Mouse (Mus musculus): ENCODE data around the gene Xylt1. TPM values are rescaled to one million over a fixed set of nuclear protein-coding genes. Genes with fewer than 3 reads are reported as not detected.

The Xylt1 gene
- polyA plus RNA-seq, 1 experiment = not detected

GRCm38 (mm10) chr7:117478937-117479336, 98.2 kb downstream of the Xylt1 start:
- no peak for TF ChIP-seq GATA1 (IDR thresholded peaks at IDR 0.05; ENCODE audit: low read length)

- TF ChIP-seq GATA1 (IDR thresholded peaks at IDR 0.05; ENCODE audit: low read length) = no peak
These were observed 100.1 kb downstream of the Xylt1 start for GRCm38 (mm10) chr7:117480831-117481230.

GRCm38 (mm10) chr7:117481404-117481803, 100.6 kb downstream of the Xylt1 start:
- no peak for TF ChIP-seq GATA1 (IDR thresholded peaks at IDR 0.05; ENCODE audit: low read length)

- TF ChIP-seq GATA1 (IDR thresholded peaks at IDR 0.05; ENCODE audit: low read length) = no peak
These were observed 101.9 kb downstream of the Xylt1 start for GRCm38 (mm10) chr7:117482701-117483100.

- TF ChIP-seq GATA1 (IDR thresholded peaks at IDR 0.05; ENCODE audit: low read length) = no peak
These were observed 103.8 kb downstream of the Xylt1 start for GRCm38 (mm10) chr7:117484589-117484988.

GRCm38 (mm10) chr7:117484989-117485536, 104.3 kb downstream of the Xylt1 start:
- no peak for TF ChIP-seq GATA1 (IDR thresholded peaks at IDR 0.05; ENCODE audit: low read length)

GRCm38 (mm10) chr7:117486425-117487172, 105.8 kb downstream of the Xylt1 start:
- no peak for TF ChIP-seq GATA1 (IDR thresholded peaks at IDR 0.05; ENCODE audit: low read length)

GRCm38 (mm10) chr7:117487173-117487490, 106.4 kb downstream of the Xylt1 start:
- TF ChIP-seq GATA1 (IDR thresholded peaks at IDR 0.05; ENCODE audit: low read length) = no peak

- TF ChIP-seq GATA1 (IDR thresholded peaks at IDR 0.05; ENCODE audit: low read length) = no peak
These were observed 109.2 kb downstream of the Xylt1 start for GRCm38 (mm10) chr7:117489973-117490372.

GRCm38 (mm10) chr7:117490500-117491205, 109.9 kb downstream of the Xylt1 start:
- TF ChIP-seq GATA1 (IDR thresholded peaks at IDR 0.05; ENCODE audit: low read length) = no peak

- no peak for TF ChIP-seq GATA1 (IDR thresholded peaks at IDR 0.05; ENCODE audit: low read length)
These were observed 110.7 kb downstream of the Xylt1 start for GRCm38 (mm10) chr7:117491495-117491894.

GRCm38 (mm10) chr7:117494210-117494609, 113.4 kb downstream of the Xylt1 start:
- no peak for TF ChIP-seq GATA1 (IDR thresholded peaks at IDR 0.05; ENCODE audit: low read length)

- no peak for TF ChIP-seq GATA1 (IDR thresholded peaks at IDR 0.05; ENCODE audit: low read length)
These were observed 114.0 kb downstream of the Xylt1 start for GRCm38 (mm10) chr7:117494618-117495310.

GRCm38 (mm10) chr7:117495751-117496150, 115.0 kb downstream of the Xylt1 start:
- no peak for TF ChIP-seq GATA1 (IDR thresholded peaks at IDR 0.05; ENCODE audit: low read length)

GRCm38 (mm10) chr7:117498173-117498572, 117.4 kb downstream of the Xylt1 start:
- TF ChIP-seq GATA1 (IDR thresholded peaks at IDR 0.05; ENCODE audit: low read length) = no peak
